Mouse (Mus musculus) gastrocnemius, postnatal 36 days (tissue): Measurements from ENCODE around the gene Zfp36l1. TPM values are rescaled to one million over a fixed set of nuclear protein-coding genes. Genes with fewer than 3 reads are reported as not detected.

ENCODE experiments used
- DNase-seq, 2 experiments: peaks; one replicate each; pipeline ENCODE4 v3.0.0; 2022
- intact Hi-C: fragments of 180-260 bp; cut with DNase I; formaldehyde crosslinking; loops from one replicate; pipeline ENCODE4 v1.15.1; 2025
- total RNA-seq, 2 experiments: library from RNA; stranded (reverse); gene quantifications; 2 replicates each; pipeline ENCODE4 v1.2.3; 2021

The Zfp36l1 gene
- total RNA-seq, 2 experiments from 2014 or later, result 25.0 to 29.8 TPM

GRCm38 (mm10) chr12:80132250-80133003, 19.6 kb upstream of the Zfp36l1 start:
- DNase-seq, result peak; percentile 88 to 91
- intact Hi-C loops, result loop anchor here (2.0 kb wide), 2 partner anchors 18 to 520 kb away; no protein-coding TSS in a partner anchor

DNA sequence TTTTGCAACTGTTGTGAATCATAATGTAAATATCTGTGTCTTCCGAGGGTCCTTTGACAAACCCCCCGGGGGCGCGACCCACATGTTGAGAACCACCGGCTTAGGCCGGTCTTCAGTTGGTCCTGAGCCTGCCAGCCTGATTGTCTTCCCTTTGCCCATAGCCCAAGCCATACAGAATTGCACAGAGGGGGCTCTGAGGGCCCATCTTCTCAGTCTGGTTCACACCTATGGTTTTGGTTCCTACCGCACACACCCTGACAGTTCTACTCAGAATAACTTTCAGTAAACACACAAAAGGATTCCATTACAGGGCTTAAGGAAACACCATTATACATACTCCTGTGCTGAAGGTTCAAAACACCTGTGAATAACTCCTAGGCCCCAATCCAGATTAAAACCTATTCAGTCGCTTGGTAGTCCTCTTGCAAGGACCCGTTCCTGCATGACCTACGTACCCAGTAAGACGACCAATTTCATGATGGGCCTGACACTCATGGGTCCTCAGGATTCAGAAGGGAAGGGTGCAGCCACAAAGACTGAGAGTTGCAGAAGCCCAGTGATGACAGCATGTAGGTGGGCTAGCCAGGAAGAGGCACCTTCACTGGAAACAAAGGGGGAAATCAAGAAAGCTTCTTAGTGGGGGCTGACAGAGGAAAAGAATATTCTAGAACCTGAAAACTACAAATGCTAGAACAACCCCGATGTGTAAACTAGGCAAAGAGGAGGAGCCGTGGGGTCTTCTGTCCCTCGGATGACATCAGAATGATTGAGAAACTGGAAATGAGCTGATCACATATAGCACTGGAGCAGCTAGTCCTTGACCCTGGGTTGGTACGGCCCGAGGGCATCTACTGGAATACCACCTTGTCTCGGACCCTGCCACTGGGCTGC, 18.8 kb upstream of the Zfp36l1 start:
- intact Hi-C loops, result loop anchor here (2.0 kb wide), 2 partner anchors 17 to 519 kb away; no protein-coding TSS in a partner anchor
- no peak for DNase-seq

DNA sequence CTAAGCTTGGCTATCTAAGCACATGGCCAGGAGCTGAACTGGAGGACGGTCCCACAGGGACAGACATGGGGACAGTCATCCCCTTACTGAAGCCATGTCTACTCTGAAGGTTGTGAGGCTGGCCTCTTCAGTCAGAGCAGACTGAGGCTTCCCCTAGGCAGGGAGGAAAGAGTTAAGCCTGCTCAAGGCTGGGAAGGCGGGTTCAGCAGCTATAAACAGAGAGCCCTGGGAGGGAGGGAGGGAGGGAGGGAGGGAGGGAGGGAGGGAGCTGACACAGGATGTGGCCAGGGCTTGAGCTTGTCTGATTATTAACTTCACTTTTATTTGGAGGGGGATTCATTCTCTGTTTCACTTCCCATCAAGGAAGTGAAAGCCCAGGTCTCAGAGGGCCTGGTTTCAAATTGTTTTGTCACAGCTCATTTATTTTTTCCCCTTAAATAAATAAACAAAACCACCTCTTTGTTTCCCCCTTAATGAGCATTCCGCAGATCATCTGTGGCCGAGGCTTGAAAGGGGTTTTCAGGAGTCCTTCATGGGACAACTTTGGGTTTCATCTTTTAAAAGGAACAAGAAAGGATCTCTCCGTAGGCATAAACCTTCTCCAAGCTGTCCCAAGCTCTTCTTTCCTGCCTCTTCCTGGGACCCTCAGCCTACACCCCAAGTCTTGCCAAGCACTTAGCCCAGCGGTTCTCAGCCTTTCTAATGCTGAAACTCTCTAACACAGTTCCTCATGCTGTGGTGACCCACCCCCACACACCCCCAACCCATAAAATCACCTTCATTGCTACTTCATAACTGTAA, 17.9 kb upstream of the Zfp36l1 start:
- DNase-seq, result no peak
- intact Hi-C loops, result no loop called here

GRCm38 (mm10) chr12:80129531-80129930, 16.7 kb upstream of the Zfp36l1 start:
- no peak for DNase-seq
- intact Hi-C loops, result no loop called here

- DNase-seq, result no peak
- intact Hi-C loops, result no loop called here
These were observed 14.5 kb upstream of the Zfp36l1 start for GRCm38 (mm10) chr12:80127191-80127762.

- intact Hi-C loops, result no loop called here
- no peak for DNase-seq
These were observed 12.5 kb upstream of the Zfp36l1 start for GRCm38 (mm10) chr12:80125316-80125715.

GRCm38 (mm10) chr12:80124756-80125155, 11.9 kb upstream of the Zfp36l1 start:
- intact Hi-C loops, result no loop called here
- DNase-seq, result no peak

GRCm38 (mm10) chr12:80124211-80124610, 11.4 kb upstream of the Zfp36l1 start:
- intact Hi-C loops, result no loop called here
- peak in 1 of 2 experiments; percentile 45 for DNase-seq

- no peak for DNase-seq
These were observed 10.5 kb upstream of the Zfp36l1 start for GRCm38 (mm10) chr12:80123227-80123803.

DNA sequence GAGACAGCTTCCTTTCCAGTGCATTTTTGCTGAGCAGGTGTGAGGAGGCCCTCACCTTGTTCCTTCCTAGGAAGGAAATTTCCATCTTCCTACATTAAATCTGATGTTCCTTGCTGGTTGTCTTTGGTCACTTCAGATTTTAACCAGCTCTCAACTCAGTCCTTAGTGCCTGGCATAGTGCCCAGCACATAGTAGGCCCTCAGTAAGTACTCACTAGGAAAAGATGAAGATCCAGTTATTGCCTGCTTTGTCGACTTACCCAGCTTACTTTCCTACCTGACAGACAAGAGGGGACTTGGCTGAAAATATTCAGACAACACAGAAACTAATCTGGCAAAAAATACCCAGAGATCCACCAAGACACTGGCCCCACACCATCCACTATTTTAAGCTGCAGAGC, 8.6 kb upstream of the Zfp36l1 start:
- intact Hi-C loops, result no loop called here

More at GRCm38 (mm10) chr12:80123227-80123803, 10.5 kb upstream of the Zfp36l1 start:
- intact Hi-C loops, result no loop called here

DNA sequence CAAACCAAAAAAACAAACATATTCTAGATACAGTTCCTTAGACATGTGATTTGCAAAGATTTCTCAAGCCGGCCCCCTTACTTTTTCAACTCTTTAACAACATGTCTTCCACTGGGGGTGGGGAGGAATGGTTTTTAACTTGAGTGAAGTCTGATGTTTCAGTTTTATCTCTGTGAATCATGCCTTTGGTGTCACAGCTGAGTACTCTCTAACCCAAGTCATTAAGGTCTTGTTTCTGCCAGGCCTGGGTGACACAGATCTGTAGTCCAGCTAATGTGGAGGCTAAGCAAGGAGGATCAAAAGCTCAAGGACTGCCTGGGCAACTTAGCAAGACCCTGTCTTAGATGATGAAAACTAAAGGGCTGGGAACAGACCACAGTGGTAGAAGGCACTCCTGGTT, 5.8 kb upstream of the Zfp36l1 start:
- no peak for DNase-seq

More for the DNA sequence above, 8.6 kb upstream of the Zfp36l1 start:
- no peak for DNase-seq

GRCm38 (mm10) chr12:80116206-80117112, 3.6 kb upstream of the Zfp36l1 start:
- intact Hi-C loops, result no loop called here
- DNase-seq, result no peak

More for the DNA sequence above, 5.8 kb upstream of the Zfp36l1 start:
- intact Hi-C loops, result no loop called here

DNA sequence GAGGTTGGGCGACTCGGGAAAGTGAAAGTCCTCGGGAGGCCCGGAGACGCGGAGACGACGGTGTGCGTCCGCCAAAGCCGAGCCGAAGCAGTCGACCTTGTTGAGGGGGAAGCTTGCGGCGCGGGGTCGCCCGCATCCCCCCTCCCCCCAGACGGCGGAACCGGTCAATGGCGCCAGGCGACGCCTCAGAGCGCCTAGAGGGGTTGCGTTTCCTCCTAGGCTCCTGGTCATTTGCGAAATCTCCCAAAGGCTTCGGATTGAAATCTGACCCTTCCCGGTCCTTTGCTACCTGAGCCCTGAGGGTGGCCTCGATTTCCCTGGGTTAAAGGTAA, 3.0 kb upstream of the Zfp36l1 start:
- intact Hi-C loops, result loop anchor here (2.0 kb wide), 1 partner anchor 17 kb away; no protein-coding TSS in a partner anchor
- no peak for DNase-seq

DNA sequence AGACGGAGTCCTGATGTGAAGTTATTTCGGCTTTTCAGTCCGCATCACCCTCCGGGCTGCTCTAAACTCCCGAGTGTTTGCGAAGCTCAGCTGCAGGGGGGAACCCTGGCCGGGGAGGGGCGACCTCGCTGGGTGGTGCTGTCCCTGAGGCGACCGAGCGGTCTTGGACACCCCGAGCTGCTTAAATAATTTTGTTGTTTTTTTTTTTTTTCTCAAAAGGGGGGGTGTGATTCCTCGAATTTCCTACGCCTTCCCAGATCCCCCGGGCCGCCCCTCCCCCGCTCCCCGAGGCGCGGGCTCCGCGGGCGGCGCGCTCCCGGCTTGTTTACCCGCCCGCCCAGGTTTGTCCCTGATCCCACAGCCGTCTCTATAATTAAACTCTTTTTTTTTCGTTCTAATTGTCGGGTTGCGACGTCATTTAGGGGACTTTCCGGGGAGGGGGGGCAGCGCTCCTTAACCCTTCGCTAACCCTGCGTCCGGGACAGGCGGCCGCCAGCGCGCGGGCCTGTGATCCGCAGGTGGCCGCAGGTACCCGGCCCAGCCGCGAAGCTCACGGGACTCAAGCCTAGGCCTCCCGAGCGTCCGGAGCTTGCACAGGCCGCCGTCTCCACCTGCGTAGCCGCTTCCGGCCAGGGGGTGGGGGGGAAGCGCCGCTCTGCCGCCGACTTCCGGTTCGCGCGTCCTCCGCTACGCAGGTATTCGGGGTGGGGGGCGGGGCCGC, 2.5 kb upstream of the Zfp36l1 start:
- intact Hi-C loops, result loop anchor here (2.0 kb wide), 1 partner anchor 17 kb away; no protein-coding TSS in a partner anchor
- peak; percentile 74 to 80 for DNase-seq

DNA sequence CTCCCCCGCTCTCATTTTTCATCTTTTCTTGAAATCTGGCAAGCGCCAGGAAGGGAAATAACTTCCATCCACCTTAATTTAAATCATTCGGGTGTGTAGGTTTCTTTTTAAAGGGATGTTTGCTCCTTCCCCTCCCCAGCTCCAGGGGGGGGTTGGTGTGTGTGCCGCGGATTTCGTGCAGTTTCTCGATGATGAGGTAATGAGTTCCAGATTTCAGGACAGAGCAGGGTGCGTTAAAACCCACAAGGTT, 2.0 kb upstream of the Zfp36l1 start:
- DNase-seq, result no peak
- intact Hi-C loops, result loop anchor here (2.0 to 5.0 kb wide), 2 partner anchors 18 to 503 kb away; no protein-coding TSS in a partner anchor

GRCm38 (mm10) chr12:80114031-80114891, 1.4 kb upstream of the Zfp36l1 start:
- peak; percentile 76 to 77 for DNase-seq
- intact Hi-C loops, result loop anchor here (2.0 to 5.0 kb wide), 2 partner anchors 19 to 502 kb away; no protein-coding TSS in a partner anchor

DNA sequence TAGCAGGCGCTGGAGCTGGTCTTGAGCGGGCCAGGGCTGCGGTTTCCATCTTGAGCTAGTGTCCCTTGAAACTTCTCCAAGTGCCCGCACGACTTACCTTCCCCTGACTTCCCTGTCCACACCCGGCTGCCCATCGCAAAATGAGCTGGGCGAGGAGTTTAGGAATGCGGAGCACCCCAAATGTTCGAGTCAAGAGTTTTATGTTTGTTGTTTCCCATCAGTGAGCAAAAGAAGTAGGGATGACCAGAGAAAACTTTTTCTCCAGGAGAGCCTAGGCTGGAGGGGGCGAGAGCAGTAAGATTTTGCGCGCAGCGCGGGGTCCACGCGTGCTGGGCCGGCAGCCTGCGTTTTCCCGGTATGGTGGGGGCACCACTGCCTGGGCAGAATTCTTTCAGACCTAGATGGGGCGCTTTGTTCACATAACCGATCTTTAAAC, 791 bp upstream of the Zfp36l1 start:
- intact Hi-C loops, result loop anchor here (2.0 to 5.0 kb wide), 2 partner anchors 19 to 501 kb away; no protein-coding TSS in a partner anchor

More for the DNA sequence above, 791 bp upstream of the Zfp36l1 start:
- peak; percentile 25 to 62 for DNase-seq
